Mouse (Mus musculus) lung, postnatal 0 days (tissue): ENCODE measurements at regions not wholly inside any gene's neighbourhood (a gene's known extent, or its start where the extent isn't known, plus 50 kb on each side); places are given as distances from the start of the nearest gene placed in this dataset.

Experiments used
- ATAC-seq: fragments of 200-750 bp; cut with Nextera tagmentation; 2 replicates; pipeline ENCODE4 v1.8.0; 2017; ENCODE audit warnings: moderate library complexity
- DNase-seq: peaks from one replicate; pipeline ENCODE4 v3.0.0-alpha.2; 2016; ENCODE audit warnings: low spot score
- H3K27ac ChIP-seq: fragments of 300-500 bp; sonication (generic); 2 replicates; pipeline ENCODE4 v1.5.1; 2014; ENCODE audit warnings: antibody characterized with exemption, mild to moderate bottlenecking, low read length, mixed read lengths
- H3K27me3 ChIP-seq: fragments of 300-500 bp; sonication (generic); replicated peaks from 2 replicates; pipeline ENCODE4 v1.6.1; 2014; ENCODE audit warnings: low read length, mixed read lengths; ENCODE audit not compliant: insufficient read depth
- H3K36me3 ChIP-seq: fragments of 300-500 bp; sonication (generic); 2 replicates; pipeline ENCODE4 v1.6.1; 2014; ENCODE audit warnings: low read length, mixed read lengths; ENCODE audit not compliant: insufficient read depth
- H3K4me1 ChIP-seq: fragments of 300-500 bp; sonication (generic); 2 replicates; pipeline ENCODE4 v1.6.1; 2014; ENCODE audit warnings: antibody characterized with exemption, low read depth, low read length, mixed read lengths; ENCODE audit not compliant: insufficient read depth
- H3K4me2 ChIP-seq: fragments of 300-500 bp; sonication (generic); replicated peaks from 2 replicates; pipeline ENCODE4 v1.6.1; 2014; ENCODE audit warnings: low read depth, mild to moderate bottlenecking, low read length, moderate library complexity, mixed read lengths
- H3K4me3 ChIP-seq: fragments of 300-500 bp; sonication (generic); 2 replicates; pipeline ENCODE4 v1.5.1; 2014; ENCODE audit warnings: low read depth, low read length
- H3K9ac ChIP-seq: fragments of 300-500 bp; sonication (generic); replicated peaks from 2 replicates; pipeline ENCODE4 v1.6.1; 2014; ENCODE audit warnings: low read depth, mild to moderate bottlenecking
- H3K9me3 ChIP-seq: fragments of 300-500 bp; sonication (generic); 2 replicates; pipeline ENCODE4 v1.6.1; 2016; ENCODE audit warnings: low read length, mixed read lengths
- CTCF ChIP-seq: IDR thresholded peaks from 2 replicates; pipeline ENCODE4 v1.5.1; 2016; ENCODE audit warnings: antibody characterized with exemption, mild to moderate bottlenecking
- EP300 ChIP-seq: IDR thresholded peaks from 2 replicates; pipeline ENCODE4 v1.6.1; 2016; ENCODE audit warnings: antibody characterized with exemption, mild to moderate bottlenecking, control low read depth
- WGBS: fragments of 180-500 bp; shearing (Covaris S2); extraction: QIAGEN DNeasy Blood & Tissue Kit; methylation state at CpG from one replicate; pipeline ENCODE4 v1.1.7; 2014; 5-methylcytosine and 5-hydroxymethylcytosine counted together

DNA sequence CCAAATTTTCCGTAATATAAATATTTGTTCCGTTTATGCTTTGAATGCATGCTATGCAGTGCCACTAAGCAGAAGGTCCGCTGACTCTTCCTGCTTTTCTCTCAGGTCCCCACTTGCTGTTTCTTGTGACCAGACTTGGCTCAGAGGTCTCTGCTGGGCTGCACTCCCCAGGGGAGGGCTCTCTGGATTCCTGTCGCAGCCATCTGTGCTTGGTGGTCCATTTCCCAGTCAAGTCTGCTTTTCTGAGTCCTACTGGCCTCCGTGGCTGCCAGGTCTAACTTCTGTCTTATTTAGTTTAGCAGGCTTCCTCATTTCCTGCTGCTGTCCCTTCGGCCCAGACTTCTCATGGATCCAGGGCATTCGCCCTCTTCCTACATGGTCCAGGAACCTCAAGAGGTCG, 83.7 kb downstream of the Asb1 start:
- Histone ChIP-seq H3K27me3 (no peaks in the 10 kb centered on the region), H3K27ac (no peak overlapping the region), H3K4me1 (no peaks in the 10 kb centered on the region), H3K9ac (no peak overlapping the region), H3K9me3 (no peaks in the 10 kb centered on the region), H3K4me3 (no peak overlapping the region), H3K4me2 (no peak overlapping the region), H3K36me3 (no peaks in the 10 kb centered on the region)
- TF ChIP-seq CTCF (no peak), EP300 (no peak)
- ATAC-seq, result no peak
- DNase-seq, result no peak
- 43% methylated on average over 8 of the region's 8 CpGs for WGBS

DNA sequence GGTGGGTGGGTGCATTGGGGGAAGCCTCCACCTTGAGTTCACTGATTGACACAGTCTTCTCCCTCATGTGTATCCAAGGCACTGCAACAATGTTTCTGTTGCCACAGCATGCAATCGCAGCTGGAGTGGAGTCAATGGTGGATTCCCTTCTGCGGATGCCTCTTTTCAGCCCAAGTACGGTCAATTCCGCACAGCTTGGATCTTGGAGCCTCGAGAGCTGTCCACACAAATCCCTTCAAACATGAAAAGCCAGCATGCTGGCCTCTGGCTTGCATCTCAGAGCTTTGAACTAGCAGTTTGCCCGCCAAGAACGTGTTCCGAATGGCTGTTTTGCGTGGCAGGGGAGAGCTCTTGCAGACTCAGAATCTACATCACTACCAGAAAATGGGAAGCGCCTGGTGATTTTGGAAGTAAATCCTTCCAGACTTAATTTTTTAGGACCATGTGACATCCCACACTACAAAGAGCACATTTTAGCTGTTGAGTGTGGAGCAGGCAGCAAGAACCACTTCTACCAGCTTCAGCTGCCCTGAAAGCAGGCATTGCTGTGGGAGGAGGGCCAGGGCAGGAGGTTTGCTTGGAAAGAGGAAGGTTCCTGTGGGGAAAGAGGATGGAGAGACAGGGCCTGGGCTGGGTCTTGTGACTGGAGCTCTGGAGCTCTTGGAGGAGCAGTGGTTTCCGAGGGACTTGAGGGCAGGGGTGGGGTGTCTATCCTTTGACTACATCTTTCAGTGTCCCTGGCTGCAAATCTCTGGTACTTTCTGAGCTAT, 84.4 kb downstream of the Asb1 start:
- 67% methylated on average over 11 of the region's 11 CpGs for WGBS
- Histone ChIP-seq H3K9ac (no peak overlapping the region), H3K4me2 (no peak overlapping the region), H3K27me3 (no peaks in the 10 kb centered on the region), H3K36me3 (no peaks in the 10 kb centered on the region), H3K27ac (no peak overlapping the region), H3K4me3 (no peak overlapping the region), H3K9me3 (no peaks in the 10 kb centered on the region), H3K4me1 (no peaks in the 10 kb centered on the region)
- DNase-seq (no peak), ATAC-seq (no peak)
- TF ChIP-seq CTCF (no peak), EP300 (no peak)

DNA sequence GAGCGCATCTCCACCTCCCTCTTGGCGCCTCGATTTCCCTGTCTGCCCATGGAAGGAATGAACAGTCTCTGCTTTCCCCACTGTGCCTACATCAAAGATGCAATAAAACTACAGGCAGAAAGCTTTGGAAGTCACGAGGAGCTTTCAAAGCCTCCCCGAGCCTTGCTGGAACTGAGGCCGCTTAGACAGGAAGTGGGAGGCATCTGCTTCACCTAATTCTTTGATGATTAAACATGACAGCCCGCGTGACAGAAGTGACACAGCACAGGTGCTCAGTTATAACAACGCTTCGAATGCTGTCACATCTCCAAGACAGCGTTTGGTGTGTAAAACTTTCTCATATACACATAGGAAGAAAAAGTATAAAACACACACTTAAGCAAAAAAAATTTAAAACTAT, 85.7 kb downstream of the Asb1 start:
- 43% methylated on average over 11 of the region's 11 CpGs for WGBS
- TF ChIP-seq CTCF (no peak), EP300 (no peak)
- H3K4me3 ChIP-seq, result no peak overlapping the region
- ATAC-seq (no peak), DNase-seq (no peak)
- H3K36me3 ChIP-seq, result no peaks in the 10 kb centered on the region
- H3K27me3 ChIP-seq, result no peaks in the 10 kb centered on the region
- H3K4me1 ChIP-seq, result no peaks in the 10 kb centered on the region
- H3K27ac ChIP-seq, result no peak overlapping the region
- H3K4me2 ChIP-seq, result no peak overlapping the region
- no peak overlapping the region for H3K9ac ChIP-seq
- H3K9me3 ChIP-seq, result no peaks in the 10 kb centered on the region

DNA sequence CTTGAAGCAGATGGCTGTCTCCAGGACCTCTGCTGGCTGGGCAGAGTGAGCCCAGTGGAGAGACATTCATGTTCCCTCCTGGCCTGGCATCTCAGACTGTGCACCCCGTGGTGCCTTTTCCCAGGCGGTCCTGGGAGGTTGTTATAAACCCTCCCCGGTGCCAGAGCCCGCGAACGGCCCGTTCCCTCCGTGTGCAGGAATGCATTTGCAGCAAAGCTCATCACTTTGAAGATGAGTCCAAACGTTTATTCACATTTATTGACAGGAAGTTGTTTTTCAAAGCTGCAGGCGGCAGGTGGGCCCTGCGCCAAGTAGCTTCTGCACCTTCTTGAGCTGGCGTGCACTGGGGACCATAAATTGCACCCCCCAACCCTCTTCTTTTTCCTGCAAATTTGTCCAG, 89.9 kb downstream of the Asb1 start:
- TF ChIP-seq EP300, result no peak
- no peak for TF ChIP-seq CTCF
- ATAC-seq, result no peak
- Histone ChIP-seq H3K27ac (no peak overlapping the region), H3K27me3 (no peaks in the 10 kb centered on the region), H3K4me3 (no peak overlapping the region), H3K4me1 (no peaks in the 10 kb centered on the region), H3K9me3 (no peaks in the 10 kb centered on the region), H3K36me3 (no peaks in the 10 kb centered on the region), H3K4me2 (no peak overlapping the region), H3K9ac (no peak overlapping the region)
- DNase-seq, result no peak
- 39% methylated on average over 12 of the region's 12 CpGs for WGBS

DNA sequence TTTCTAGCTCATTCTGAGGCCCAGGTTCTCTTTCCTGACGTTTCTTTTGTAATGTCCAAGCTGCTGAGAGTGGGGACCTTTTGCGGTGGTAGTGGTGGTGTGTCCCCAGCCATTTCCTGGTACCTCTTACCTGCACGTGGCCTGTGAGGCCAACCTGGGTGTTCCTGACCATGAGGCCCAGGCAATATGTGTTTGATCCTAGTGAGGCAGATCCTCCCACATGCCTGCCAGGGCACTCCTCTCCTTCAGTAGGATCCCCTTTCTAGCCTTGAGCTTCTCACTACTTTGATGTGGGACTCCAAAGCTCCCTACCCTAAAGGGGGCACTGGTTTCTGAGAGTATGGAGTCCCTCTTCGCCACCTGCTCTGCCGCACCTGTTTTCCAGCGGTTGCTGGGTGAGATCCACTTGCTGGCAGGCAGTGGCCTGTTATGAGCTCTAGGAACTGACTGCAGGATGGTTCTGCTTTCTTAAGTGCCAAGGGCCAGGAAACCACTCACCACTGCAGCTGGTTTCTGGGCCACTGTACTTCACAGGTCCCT, 90.6 kb downstream of the Asb1 start:
- no peaks in the 10 kb centered on the region for H3K9me3 ChIP-seq
- TF ChIP-seq EP300 (no peak), CTCF (no peak)
- no peak overlapping the region for H3K4me2 ChIP-seq
- H3K27ac ChIP-seq, result no peak overlapping the region
- H3K9ac ChIP-seq, result no peak overlapping the region
- H3K36me3 ChIP-seq, result no peaks in the 10 kb centered on the region
- no peaks in the 10 kb centered on the region for H3K27me3 ChIP-seq
- no peaks in the 10 kb centered on the region for H3K4me1 ChIP-seq
- WGBS, result 70% methylated on average over 6 of the region's 6 CpGs
- no peak for DNase-seq
- H3K4me3 ChIP-seq, result no peak overlapping the region
- no peak for ATAC-seq

DNA sequence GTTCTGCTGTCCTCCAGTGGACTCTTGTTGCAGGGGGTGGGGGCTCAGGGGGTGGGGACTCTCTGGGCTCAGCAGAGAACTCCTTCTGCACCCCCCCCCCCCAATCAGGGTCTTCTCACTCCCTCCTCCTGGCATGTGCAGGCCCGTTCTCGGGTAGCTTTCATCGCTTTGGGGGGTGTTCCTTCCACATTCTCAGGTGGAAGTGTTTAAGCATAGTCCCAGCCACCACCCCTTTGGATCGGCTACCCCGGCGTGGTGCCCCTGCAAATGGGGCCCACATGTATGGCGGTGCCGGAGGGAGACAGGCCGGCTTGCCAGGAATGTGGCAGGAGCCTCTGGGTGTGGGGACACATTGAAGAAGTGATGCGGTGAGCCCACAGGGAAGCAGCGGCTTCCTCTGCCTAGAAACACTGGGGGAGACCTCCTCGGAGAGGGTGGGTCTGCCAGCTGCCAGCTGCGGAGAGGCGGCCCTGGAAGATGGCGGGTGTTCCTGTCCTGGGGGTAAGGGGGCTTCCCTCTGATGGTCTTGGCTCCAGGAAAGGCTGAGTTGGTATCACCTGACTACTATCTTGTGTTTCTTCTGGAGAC, 92.7 kb downstream of the Asb1 start:
- Histone ChIP-seq H3K4me3 (no peak overlapping the region), H3K27me3 (no peaks in the 10 kb centered on the region), H3K9ac (no peak overlapping the region), H3K36me3 (no peaks in the 10 kb centered on the region), H3K4me2 (no peak overlapping the region), H3K9me3 (no peaks in the 10 kb centered on the region), H3K27ac (no peak overlapping the region), H3K4me1 (no peaks in the 10 kb centered on the region)
- 90% methylated on average over 15 of the region's 15 CpGs for whole genome bisulfite sequencing
- ATAC-seq, result no peak
- no peak for TF ChIP-seq EP300
- no peak for TF ChIP-seq CTCF
- no peak for DNase-seq
